Mouse (Mus musculus) heart, embryonic 15.5 days (tissue): ENCODE measurements around the gene Slc16a6. TPM values are rescaled to one million over a fixed set of nuclear protein-coding genes. Genes with fewer than 3 reads are reported as not detected.
A peak's percentile ranks its signal among the peaks of the same experiment; 100 is the strongest.

Source experiments
- ATAC-seq: fragments of 200-750 bp; cut with Nextera tagmentation; replicated peaks from 2 replicates; pipeline ENCODE4 v1.8.0; 2017; ENCODE audit warnings: low read depth, moderate TSS enrichment; ENCODE audit not compliant: insufficient number of reproducible peaks, insufficient read depth, low FRiP score
- H3K27ac ChIP-seq: fragments of 300-500 bp; sonication (generic); 2 replicates; pipeline ENCODE4 v1.5.1; 2015; ENCODE audit warnings: mild to moderate bottlenecking, inconsistent platforms
- H3K27me3 ChIP-seq: fragments of 300-500 bp; sonication (generic); 2 replicates; pipeline ENCODE4 v1.6.1; 2015; ENCODE audit warnings: inconsistent platforms
- H3K36me3 ChIP-seq: fragments of 300-500 bp; sonication (generic); 2 replicates; pipeline ENCODE4 v1.6.1; 2015; ENCODE audit warnings: mild to moderate bottlenecking, inconsistent platforms
- H3K4me1 ChIP-seq: fragments of 300-500 bp; sonication (generic); replicated peaks from 2 replicates; pipeline ENCODE4 v1.6.1; 2015; ENCODE audit warnings: inconsistent platforms
- H3K4me2 ChIP-seq: fragments of 300-500 bp; sonication (generic); 2 replicates; pipeline ENCODE4 v1.6.1; 2015; ENCODE audit warnings: inconsistent platforms, mild to moderate bottlenecking, moderate library complexity
- H3K4me3 ChIP-seq: fragments of 300-500 bp; sonication (generic); 2 replicates; pipeline ENCODE4 v1.5.1; 2015; ENCODE audit warnings: mild to moderate bottlenecking, inconsistent platforms
- H3K9ac ChIP-seq: fragments of 300-500 bp; sonication (generic); 2 replicates; pipeline ENCODE4 v1.6.1; 2015; ENCODE audit warnings: mild to moderate bottlenecking, inconsistent platforms
- H3K9me3 ChIP-seq: fragments of 300-500 bp; sonication (generic); replicated peaks from 2 replicates; pipeline ENCODE4 v1.6.1; 2016; ENCODE audit warnings: inconsistent platforms
- whole genome bisulfite sequencing: fragments of 180-500 bp; shearing (Covaris S2); methylation state at CpG from one replicate; pipeline ENCODE4 v1.1.7; 2015; ENCODE audit warnings: mixed read lengths; 5-methylcytosine and 5-hydroxymethylcytosine counted together
- polyA plus RNA-seq: library from polyadenylated mRNA; unstranded; fragments of >200 nt; fragmentation: Nextera tagmentation; extraction: Ambion mirVana; gene quantifications from 2 replicates; pipeline ENCODE4 v1.2.1, GENCODE M21; 2015

Gene Slc16a6
- 6.0 and 7.4 TPM in 2 replicates for polyA plus RNA-seq

DNA sequence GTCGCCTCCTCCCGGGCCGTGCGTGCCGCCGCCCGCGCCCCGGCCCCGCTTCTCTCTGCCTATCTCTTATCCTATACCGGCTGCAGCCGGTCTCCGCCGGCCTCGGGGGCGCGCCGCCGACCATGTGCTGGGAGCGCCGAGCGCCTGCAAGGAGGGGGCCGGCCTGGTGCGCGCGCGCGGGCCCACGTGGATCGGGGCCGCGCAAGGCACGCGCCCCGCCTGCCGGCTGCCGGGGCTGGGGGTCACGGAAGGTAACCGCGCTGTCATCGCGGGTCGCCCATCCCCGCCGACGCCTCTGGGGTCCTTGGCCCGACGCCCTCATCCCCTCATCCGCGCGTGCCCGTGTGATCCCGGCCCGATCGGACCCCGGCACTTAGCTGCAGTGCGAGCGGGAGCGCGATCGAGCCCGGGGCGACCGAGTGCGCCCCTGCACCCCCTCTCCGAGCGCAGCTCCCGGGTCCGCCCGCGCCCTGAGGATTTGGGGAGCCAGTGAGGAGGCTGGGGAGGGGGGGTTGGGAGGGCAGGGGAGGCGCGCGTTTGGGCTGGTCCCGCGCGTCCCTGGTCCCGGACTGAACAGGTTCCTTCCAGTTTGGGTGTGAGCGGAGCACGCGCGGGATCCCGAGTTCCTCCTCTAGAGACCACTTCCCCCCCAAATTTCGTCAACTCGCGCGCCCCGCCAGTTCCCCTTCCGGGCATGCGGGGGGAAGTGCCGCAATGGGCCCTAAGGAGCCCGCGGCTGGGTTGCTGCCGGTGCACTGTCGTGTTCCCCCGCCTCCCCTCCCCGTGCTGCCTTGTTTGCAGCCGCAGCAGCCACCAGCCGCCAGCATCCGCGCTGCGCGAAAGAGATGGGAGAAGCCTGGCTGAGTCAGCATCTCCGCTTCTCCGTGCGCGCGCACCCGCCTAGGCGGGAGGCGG, at the start of gene Slc16a6, which contains the start of gene Arsg:
Gene Slc16a6 (minus strand): TSS at position 428 of the 915 bp plus-strand sequence.
Gene Arsg (plus strand): TSS at position 204 of the 915 bp plus-strand sequence.
- Histone ChIP-seq H3K36me3 (no peaks in the 10 kb centered on the region), H3K27ac (peak within 1 kb of the TSS; percentile 86), H3K4me1 (peaks cover 20% of the 10 kb centered on the region), H3K9ac (peak within 1 kb of the TSS; percentile 78), H3K4me3 (peak within 1 kb of the TSS; percentile 86), H3K4me2 (peak within 1 kb of the TSS; percentile 97), H3K27me3 (peaks cover 3% of the 10 kb centered on the region; the same call in 1 of the 2 replicates), H3K9me3 (no peaks in the 10 kb centered on the region)
- WGBS = under 1% methylated on average over 107 of the region's 111 CpGs
- ATAC-seq = peak; percentile 80

GRCm38 (mm10) chr11:109520958-109521357, 47.6 kb upstream of the Slc16a6 start:
- H3K27me3 ChIP-seq = no peaks in the 10 kb centered on the region
- WGBS = 45% methylated on average over 7 of the region's 7 CpGs
- H3K9me3 ChIP-seq = no peaks in the 10 kb centered on the region
- H3K4me3 ChIP-seq = no peak overlapping the region
- H3K4me1 ChIP-seq = no peaks in the 10 kb centered on the region
- H3K27ac ChIP-seq = no peak overlapping the region
- ATAC-seq = no peak
- H3K9ac ChIP-seq = no peak overlapping the region
- no peaks in the 10 kb centered on the region for H3K36me3 ChIP-seq
- no peak overlapping the region for H3K4me2 ChIP-seq

- no peak for ATAC-seq
- H3K4me1 ChIP-seq = no peaks in the 10 kb centered on the region
- H3K9me3 ChIP-seq = no peaks in the 10 kb centered on the region
- no peaks in the 10 kb centered on the region for H3K36me3 ChIP-seq
- WGBS = 78% methylated on average over 3 of the region's 3 CpGs
- no peak overlapping the region for H3K4me2 ChIP-seq
- no peaks in the 10 kb centered on the region for H3K27me3 ChIP-seq
- no peak overlapping the region for H3K27ac ChIP-seq
- H3K9ac ChIP-seq = no peak overlapping the region
- no peak overlapping the region for H3K4me3 ChIP-seq
Observed at GRCm38 (mm10) chr11:109517816-109518215, 44.4 kb upstream of the Slc16a6 start.

DNA sequence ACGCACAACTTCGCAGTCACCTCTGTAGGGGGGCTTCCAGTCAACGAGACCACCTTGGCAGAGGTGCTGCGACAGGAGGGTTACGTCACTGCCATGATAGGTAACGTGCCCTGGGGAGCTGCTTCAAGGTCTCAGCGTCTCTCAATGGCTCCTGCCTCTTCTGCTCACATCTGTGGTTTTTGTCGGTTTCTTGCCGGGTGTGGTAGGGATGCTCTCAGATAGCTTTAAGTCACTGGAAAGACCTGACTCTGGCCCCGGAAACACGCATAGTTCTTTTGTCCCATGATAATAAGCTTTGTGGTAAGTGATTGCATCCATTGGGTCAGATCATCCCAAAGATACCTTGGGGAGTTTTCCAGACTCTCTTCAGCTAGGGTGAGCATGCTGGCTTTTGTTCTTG, 43.9 kb upstream of the Slc16a6 start:
- Histone ChIP-seq H3K9me3 (no peaks in the 10 kb centered on the region), H3K4me3 (no peak overlapping the region), H3K9ac (no peak overlapping the region), H3K4me1 (no peaks in the 10 kb centered on the region), H3K27me3 (no peaks in the 10 kb centered on the region), H3K4me2 (no peak overlapping the region), H3K27ac (no peak overlapping the region), H3K36me3 (no peaks in the 10 kb centered on the region)
- WGBS = 86% methylated on average over 11 of the region's 11 CpGs
- no peak for ATAC-seq

DNA sequence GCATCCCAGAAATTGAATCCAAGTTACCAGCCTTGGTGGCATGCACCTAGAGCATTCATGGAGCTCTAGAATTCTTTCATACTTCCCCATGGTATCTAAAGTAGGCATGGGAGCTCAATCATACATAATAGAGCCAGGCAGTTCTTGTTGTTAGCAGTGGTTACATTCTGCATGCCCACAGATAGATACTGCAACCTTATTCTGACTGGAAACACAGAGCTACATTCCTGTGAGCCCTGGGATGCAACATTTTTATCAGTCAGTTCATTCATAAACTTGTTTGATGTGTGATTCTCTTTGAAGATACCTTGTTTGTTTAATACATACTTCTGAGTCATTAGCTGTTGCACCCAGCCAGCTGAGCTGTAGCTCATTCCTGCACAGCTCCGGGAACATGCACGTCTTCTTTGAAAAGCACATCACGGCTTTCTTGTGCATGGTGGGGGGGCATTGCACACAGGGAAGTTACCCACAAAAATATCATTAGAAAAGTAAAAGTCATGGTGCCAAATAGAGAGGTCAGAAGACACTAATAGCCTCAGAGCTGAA, 40.7 kb upstream of the Slc16a6 start:
- ATAC-seq = no peak
- H3K4me2 ChIP-seq = no peak overlapping the region
- H3K9me3 ChIP-seq = no peaks in the 10 kb centered on the region
- H3K4me1 ChIP-seq = no peaks in the 10 kb centered on the region
- H3K27ac ChIP-seq = no peak overlapping the region
- H3K27me3 ChIP-seq = no peaks in the 10 kb centered on the region
- 71% methylated on average over 3 of the region's 3 CpGs for WGBS
- H3K4me3 ChIP-seq = no peak overlapping the region
- H3K9ac ChIP-seq = no peak overlapping the region
- H3K36me3 ChIP-seq = no peaks in the 10 kb centered on the region

GRCm38 (mm10) chr11:109512995-109513675, 39.7 kb upstream of the Slc16a6 start:
- no peak overlapping the region for H3K4me2 ChIP-seq
- H3K4me3 ChIP-seq = no peak overlapping the region
- no peaks in the 10 kb centered on the region for H3K27me3 ChIP-seq
- H3K4me1 ChIP-seq = no peaks in the 10 kb centered on the region
- H3K36me3 ChIP-seq = no peaks in the 10 kb centered on the region
- H3K9me3 ChIP-seq = no peaks in the 10 kb centered on the region
- WGBS = 81% methylated on average over 16 of the region's 16 CpGs
- H3K9ac ChIP-seq = no peak overlapping the region
- no peak overlapping the region for H3K27ac ChIP-seq
- ATAC-seq = no peak

DNA sequence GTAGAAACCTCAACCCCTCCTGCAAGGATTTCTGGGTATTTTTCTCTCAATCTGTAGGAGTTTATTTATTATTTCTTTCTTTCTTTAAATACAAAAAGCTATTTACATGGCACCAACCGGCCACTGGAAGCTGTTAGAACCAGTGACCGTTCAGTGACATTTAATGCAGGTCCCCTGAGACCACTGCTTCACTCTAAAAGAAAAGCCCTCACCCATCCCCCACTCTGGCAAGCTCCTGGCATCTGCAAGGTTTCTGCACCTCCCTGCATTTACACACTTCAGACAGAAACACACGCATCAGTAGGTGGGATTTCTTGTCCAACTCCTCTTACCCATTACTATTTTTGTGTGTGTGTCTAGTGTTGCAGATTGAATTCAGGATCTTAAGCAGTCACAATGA, 33.7 kb upstream of the Slc16a6 start:
- Histone ChIP-seq H3K4me3 (no peak overlapping the region), H3K4me2 (no peak overlapping the region), H3K9ac (no peak overlapping the region), H3K27me3 (no peaks in the 10 kb centered on the region), H3K36me3 (no peaks in the 10 kb centered on the region), H3K4me1 (no peaks in the 10 kb centered on the region; the same call in 1 of the 2 replicates), H3K27ac (no peak overlapping the region), H3K9me3 (no peaks in the 10 kb centered on the region)
- no peak for ATAC-seq
- 55% methylated on average over 3 of the region's 3 CpGs for WGBS

GRCm38 (mm10) chr11:109505823-109506222, 32.4 kb upstream of the Slc16a6 start:
- Histone ChIP-seq H3K27ac (no peak overlapping the region), H3K9ac (no peak overlapping the region), H3K9me3 (no peaks in the 10 kb centered on the region), H3K4me2 (no peak overlapping the region), H3K4me3 (no peak overlapping the region), H3K36me3 (no peaks in the 10 kb centered on the region), H3K4me1 (no peaks in the 10 kb centered on the region; the same call in 1 of the 2 replicates), H3K27me3 (no peaks in the 10 kb centered on the region)
- 94% methylated on average over 4 of the region's 4 CpGs for WGBS
- ATAC-seq = no peak

DNA sequence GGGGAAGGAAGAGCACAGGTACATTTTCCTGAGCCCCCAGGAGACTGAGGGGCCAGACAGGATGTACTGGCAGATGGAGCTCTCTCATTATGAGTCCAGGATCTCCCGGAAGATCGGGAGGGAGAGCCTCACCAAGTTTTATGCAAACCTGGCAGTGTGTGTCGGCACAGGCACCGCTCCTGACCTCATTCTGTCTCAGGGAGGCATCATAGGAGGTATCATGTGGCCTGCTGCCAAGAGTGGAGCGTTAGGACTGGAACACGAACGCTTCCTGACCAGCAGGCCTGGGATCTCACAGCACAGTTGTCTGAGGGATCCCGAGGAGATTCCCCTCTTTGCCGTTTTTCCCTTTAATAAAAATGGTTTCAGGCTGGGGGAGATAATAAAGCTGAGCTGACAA, 31.6 kb upstream of the Slc16a6 start:
- no peaks in the 10 kb centered on the region for H3K9me3 ChIP-seq
- no peak overlapping the region for H3K4me2 ChIP-seq
- ATAC-seq = no peak
- H3K9ac ChIP-seq = no peak overlapping the region
- H3K27me3 ChIP-seq = no peaks in the 10 kb centered on the region
- no peak overlapping the region for H3K4me3 ChIP-seq
- 27% methylated on average over 9 of the region's 9 CpGs for WGBS
- no peak overlapping the region for H3K27ac ChIP-seq
- peaks cover 2% of the 10 kb centered on the region; the same call in 1 of the 2 replicates for H3K4me1 ChIP-seq
- H3K36me3 ChIP-seq = no peaks in the 10 kb centered on the region

DNA sequence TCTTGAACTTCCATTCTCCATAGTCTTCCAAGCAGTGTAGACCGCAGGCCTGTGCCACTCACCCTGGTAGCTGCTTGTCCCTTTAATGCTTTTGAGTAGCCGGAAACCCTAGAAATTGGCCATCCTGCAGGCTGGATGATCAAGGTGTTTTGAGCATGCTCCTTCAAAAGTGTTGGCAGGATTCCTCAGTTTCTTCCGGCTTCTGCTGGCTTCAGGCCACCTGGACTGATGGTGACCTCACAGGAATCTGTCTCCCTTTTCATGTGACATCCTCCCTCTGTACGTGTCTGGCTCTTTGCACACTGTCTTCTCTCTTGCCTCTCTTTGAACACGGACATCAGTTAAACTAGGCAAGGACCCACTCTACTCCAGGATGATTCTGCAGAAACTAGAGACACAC, 26.8 kb upstream of the Slc16a6 start:
- H3K36me3 ChIP-seq = no peaks in the 10 kb centered on the region
- H3K27ac ChIP-seq = no peak overlapping the region
- no peaks in the 10 kb centered on the region for H3K27me3 ChIP-seq
- no peak for ATAC-seq
- no peak overlapping the region for H3K4me3 ChIP-seq
- peaks cover 16% of the 10 kb centered on the region for H3K4me1 ChIP-seq
- no peak overlapping the region for H3K9ac ChIP-seq
- WGBS = 67% methylated on average over 5 of the region's 5 CpGs
- H3K4me2 ChIP-seq = no peak overlapping the region
- H3K9me3 ChIP-seq = no peaks in the 10 kb centered on the region

- Histone ChIP-seq H3K4me2 (no peak overlapping the region), H3K4me3 (no peak overlapping the region), H3K27ac (peak overlapping the region; percentile 42; the same call in 1 of the 2 replicates), H3K9me3 (no peaks in the 10 kb centered on the region), H3K9ac (no peak overlapping the region), H3K36me3 (no peaks in the 10 kb centered on the region), H3K27me3 (no peaks in the 10 kb centered on the region; the same call in 1 of the 2 replicates), H3K4me1 (peaks cover 22% of the 10 kb centered on the region)
- ATAC-seq = no peak
- 70% methylated on average over 9 of the region's 9 CpGs for WGBS
Observed at GRCm38 (mm10) chr11:109497990-109498389, 24.6 kb upstream of the Slc16a6 start.
